Mouse (Mus musculus): Measurements from ENCODE around the gene Dynll2.

GRCm38 (mm10) chr11:87957066-87957465 lies 30.3 kb downstream of the Dynll2 start:
- no peak for TF ChIP-seq CTCF (IDR thresholded peaks at IDR 0.05; ENCODE audit: low read depth, low read length)
- TF ChIP-seq POLR2AphosphoS5 (IDR thresholded peaks at IDR 0.05; ENCODE audit: insufficient replicate concordance, low read depth, low read length): no peak
- TF ChIP-seq GATA1 (IDR thresholded peaks at IDR 0.05; ENCODE audit: borderline replicate concordance, low read length): no peak
- TF ChIP-seq TAL1 (conservative IDR thresholded peaks at IDR 0.05; ENCODE audit: low read depth, low read length): no peak

Data from G1E (cell line).